Mouse (Mus musculus): ENCODE data around the gene Ush2a. TPM values are rescaled to one million over a fixed set of nuclear protein-coding genes. Genes with fewer than 3 reads are reported as not detected.

The Ush2a gene
- total RNA-seq, 2 experiments from 2014 or later = 0.07 TPM; not detected in 1

DNA sequence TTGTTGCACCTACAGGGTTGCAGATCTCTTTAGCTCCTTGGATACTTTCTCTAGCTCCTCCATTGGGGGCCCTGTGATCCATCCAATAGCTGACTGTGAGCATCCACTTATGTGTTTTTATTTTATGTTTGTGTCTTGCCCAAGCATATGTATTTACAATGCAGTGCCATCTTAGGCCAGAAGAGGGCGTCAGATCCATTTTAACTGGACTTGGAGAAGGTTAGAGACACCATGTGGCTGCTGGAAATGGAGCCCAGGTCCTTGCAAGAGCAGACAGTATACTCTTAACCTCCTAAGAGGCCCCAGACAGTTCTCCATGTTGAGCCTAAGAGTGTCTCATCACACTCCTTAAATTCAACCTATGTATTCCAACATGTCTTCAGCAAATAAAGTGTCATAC is 281.5 kb downstream of the Ush2a start:
- DNase-seq = no peak

DNA sequence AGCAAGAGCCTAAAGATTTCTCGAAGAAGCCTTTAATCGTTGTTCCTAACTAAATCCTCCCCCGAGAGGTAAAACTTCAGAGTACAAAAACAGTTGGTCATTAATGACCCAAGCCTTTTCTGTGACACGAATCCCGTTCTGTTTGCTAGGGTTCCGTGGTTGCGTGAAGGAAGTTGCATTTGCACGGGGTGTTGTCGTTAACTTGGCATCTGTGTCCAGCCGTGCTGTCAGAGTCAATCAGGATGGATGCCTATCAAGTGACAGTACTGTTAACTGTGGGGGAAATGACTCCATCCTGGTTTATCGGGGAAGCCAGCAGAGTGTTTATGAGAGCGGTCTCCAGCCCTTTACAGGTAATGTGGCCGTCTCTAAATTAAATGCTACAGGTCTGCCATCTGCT is 287.9 kb downstream of the Ush2a start:
- no peak for DNase-seq

DNA sequence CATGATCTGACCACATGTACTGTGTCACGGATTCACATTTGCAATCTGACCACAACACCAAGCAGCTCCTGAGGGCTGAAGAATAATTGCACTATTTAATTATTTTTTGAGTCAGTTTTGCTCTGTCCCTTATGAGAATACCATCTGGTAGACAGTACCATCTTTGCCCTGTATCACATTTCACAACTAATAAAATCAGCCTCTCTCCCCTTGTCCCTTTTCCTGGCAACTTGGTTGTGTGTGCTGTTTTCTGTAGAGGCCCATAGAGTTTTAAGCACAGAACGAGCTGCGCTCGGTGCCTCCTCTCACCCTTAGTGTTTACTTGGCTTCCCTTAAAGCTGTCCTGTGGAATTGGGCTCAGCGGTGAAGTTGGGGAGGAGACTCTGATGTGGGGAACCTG is 290.0 kb downstream of the Ush2a start:
- no peak for DNase-seq

DNA sequence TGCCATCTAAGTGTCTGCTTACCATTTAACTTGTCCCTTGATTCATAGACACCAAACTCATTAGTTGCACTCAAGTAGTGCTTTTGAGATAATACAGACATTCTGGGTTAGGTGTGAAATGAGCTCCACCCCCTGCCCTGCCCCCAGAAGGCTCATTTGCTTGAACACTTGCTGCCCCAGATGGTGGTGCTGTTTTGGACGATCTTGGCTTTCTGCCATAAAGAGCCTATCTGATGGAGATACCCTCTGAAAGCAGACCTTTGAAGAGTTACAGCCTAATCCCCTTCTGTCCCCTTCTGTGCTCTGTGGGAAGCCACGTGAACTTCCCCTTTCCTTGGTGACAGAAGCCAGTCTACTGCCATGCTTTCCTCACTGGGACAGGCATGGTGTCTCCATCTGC is 297.1 kb downstream of the Ush2a start:
- no peak for DNase-seq

DNA sequence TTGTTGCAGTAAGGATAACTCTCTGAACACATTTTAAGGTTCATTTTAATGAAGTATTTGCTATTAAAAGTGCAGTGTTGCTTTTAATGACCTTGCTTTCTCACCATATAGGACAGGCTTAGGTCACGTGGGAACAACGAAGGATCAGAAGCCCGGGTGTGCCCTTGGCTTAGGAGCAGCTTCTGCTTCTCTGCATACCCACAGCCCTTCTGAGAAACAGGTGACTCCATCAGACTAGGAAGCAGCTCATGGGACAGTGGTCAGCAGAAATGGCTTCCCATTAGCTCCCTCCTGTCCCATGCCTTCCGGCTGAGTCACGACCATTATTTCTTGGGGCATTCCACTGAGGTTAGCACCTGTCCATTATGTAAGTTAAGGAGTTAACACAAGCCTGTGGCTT is 304.4 kb downstream of the Ush2a start:
- DNase-seq = no peak

DNA sequence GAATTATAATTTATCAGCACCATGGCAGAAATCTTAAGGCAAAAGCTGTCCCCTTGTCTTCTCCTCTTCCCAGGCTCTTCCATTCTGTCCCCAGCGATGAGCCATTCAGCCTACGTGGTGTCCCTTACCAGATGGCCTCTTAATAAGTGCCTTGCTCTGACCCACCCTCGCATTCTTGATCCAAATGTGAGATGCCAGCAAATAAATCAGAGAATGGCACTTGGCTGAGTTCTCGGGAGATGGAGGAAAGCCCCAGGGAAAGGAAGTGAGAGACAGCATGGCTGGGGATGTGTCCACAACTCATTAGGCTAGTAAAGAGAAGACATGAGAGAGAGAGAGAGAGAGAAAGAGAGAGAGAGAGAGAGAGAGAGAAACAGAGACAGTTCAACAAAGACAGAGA is 305.7 kb downstream of the Ush2a start:
- no peak for DNase-seq

DNA sequence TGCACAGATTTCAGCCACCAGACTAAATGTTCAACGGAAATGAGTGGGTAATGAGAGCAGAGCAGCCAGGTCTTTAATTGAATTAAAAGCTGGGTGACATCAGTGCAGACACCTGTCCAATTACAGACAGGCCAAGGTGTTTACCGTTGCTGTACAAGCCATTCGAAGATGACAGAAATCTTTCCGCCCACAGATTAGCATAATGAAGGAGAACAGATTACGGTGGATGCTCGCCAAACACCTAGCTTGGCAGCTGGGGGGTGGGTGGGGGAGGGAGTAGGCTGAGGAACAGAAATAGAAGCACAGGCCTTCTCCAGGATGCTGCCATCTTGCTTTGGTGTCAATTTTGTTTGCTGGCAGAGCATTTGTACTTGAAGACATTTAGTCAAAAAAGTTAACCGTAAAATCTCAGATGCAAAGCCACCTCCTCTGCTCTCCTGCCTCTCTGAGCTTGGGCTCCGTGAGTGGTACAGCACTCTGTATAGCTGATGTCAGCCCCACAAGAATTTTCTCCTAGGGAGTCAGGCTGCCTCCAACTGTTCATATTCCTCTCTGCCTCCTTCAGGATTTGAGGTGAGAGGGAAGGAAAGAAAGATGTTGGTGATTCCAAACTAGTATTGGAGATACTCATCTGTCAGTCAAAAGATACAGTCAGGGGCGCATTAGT is 306.6 kb downstream of the Ush2a start:
- no peak for DNase-seq

DNA sequence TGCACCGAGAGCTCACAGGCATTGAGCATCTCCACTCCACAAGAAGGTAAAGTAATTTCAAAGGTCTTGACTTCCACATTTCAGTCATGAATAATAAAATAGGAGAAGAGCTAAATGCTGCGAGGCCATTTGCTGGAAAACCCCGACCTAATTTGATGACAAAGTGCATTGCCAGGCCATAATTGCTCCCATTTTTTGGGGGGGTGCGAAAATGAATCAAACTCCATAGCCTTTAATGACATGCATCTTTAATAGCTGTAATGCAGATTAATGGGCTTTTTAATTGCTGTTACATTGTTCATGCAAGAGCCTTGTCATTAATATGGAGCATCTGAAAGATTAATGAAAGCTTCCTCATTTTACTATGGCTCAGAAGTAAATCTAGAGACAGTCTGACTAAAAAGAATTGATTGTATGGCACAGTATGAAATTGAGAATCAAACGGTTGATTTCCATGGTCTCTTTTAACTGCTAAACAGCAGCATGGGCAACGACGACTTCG is 314.5 kb downstream of the Ush2a start:
- DNase-seq = no peak

DNA sequence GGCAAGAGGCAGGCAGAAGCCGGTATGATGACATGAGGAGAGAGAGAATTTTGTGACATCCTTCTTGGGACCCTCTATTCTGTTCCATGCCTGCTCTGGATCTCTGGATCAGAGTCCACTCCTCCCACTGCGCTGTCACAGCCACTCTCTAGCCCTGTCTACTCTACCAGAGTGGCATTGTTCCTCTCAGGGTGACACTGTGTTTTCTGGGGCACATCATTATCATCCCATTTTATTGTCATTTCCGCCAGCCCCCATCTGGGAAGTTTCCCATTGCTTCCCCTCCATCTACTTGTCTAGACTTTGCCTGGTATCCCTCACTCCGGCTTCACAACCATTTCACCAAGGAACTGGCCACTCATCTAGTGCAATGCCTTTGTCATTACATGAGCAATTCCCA is 315.6 kb downstream of the Ush2a start:
- no peak for DNase-seq

DNA sequence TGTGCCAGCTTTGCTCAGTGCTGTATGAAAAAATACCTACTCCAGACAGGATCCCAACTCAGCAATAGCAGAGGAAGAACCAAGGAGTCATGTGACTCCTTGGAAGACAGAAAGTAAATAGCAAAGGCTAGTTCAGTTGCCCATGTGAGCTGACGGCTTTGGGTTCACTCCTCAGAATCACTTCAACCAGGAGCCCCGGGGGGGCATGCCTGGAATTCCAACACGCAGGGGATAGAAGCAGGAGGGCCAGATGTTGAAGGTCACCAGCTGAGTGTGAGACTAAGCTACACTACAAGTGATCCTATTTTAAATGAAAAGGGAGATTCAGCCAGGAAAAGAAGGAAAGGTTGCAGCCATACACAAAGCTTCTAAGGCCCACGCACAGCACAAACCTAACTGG is 319.3 kb downstream of the Ush2a start:
- no peak for DNase-seq

DNA sequence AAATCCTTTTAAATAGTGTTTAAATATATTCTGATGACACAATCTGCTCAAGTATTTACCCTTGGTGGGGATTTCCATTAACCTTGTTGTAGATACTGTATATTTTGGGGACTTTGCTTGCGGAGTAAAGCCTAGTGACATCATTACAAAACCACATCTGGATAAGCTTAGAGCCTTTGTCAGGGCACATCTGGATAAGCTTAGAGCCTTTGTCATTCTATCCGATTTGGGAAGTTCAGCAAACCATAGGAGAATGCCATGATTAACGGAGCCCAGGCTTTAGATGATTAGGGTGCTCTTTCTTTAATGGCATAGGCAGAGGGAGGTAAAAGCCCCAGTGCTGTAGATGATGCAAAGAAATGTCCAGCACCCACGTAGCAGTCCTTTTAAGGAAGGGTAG is 333.4 kb downstream of the Ush2a start:
- no peak for DNase-seq

DNA sequence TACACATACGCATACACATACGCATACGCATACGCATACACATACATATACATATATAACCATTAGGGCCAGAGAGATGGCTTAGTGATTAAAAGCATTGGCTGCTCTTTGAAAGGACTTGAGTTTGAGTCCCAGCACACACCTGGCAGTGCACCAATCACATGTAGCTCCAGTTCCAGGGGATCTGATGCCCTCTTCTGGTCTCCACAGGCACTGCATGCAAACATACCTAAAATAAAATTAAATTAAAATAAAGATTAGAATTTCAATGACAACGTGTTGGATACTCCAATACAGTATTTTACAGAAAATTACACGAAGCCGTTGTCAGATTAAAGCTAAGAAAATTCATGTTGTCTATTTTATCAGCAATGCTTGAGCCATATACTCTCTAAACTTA is 336.2 kb downstream of the Ush2a start:
- DNase-seq = no peak

DNA sequence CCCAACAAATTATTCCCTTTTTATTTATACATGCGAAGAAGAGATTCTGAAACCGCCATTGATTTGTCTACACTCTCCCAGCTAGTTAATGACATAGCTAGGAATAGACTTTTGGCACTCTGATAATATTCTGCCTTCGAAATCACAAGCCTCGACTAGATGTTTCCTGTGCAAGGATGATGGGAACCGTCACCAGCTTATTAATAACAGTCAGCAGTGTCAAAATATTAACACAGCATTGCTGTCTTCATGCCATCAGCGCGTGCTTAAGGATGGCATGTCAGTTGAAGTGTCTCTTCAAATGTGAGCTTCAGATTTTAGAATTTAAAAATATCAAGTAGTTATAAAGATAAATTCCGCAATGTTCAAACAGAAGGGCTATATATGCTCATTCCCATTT is 337.3 kb downstream of the Ush2a start:
- DNase-seq = no peak

DNA sequence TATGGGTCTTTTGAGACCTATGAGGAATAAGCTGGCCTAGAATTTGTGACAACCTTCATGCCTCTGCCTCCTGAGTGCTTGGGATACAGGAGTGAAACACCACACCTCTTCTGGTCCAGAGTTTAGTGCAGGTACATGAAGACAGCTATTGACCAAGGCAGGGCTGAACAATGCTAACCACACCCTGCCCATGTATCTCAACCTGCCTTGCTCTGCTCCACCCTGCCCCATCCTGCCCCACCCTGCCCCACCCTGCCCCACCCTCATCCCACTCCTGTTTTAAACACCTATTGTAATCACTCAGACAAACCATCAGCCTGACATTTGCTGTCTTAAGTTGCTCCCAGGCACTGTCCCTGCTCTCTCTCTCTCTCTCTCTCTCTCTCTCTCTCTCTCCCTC is 344.6 kb downstream of the Ush2a start:
- DNase-seq = no peak

DNA sequence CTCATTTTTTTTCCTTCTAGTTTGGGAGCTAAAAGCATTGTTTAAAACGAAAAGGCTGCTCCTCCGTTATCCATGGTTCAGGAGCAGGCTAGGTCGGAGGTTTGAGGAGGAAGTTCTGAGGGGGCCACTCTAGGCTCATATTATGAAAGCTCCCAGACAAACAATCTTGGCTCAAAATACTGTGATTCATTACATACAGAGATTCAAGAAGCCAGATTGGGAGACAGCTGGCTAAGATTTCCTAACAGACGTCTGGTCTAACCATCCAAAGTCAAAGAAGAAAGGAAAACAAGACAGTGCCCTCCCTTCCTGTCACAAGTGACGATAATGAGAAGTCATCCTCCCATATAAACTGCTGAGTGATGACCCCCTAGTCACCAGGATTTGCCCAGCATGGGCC is 354.7 kb downstream of the Ush2a start:
- no peak for DNase-seq

DNA sequence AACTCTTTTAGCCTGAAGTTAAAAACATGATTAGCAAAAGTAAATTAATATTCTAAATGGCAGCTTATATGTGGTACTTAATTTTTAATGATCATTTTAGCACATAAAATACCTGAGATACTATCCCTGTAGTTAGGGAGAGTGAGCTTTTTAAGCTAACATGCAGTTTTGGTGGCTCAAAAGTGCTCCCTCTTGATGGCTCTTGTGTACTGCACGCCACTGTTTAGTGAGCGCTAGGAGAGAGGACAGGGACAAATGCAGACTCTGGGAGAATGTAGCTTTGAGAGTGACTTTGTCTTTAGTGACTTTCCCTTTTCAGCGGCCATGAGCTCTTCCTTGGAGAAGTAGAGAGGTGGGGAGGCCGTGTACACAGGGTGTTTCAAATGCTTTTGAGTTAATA is 371.9 kb downstream of the Ush2a start:
- no peak for DNase-seq

DNA sequence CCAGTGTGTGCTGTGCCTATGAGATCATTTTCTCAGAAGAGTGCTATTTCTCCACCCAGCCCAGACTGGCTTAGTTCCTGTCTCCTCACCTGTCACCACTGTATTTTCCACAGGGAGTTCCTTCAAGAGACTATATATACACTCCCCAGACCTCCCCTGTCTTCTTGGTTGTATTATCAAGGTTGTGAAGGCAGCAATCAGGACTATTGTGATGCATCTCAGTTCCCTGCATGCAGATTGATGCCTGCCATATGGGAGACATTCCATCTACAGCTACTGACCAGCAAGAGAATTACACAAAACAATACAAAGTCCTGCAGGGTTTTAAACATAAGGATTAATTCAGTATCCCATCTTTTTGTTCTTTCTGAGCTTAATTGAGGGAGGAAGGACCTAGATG is 377.8 kb downstream of the Ush2a start:
- no peak for DNase-seq

DNA sequence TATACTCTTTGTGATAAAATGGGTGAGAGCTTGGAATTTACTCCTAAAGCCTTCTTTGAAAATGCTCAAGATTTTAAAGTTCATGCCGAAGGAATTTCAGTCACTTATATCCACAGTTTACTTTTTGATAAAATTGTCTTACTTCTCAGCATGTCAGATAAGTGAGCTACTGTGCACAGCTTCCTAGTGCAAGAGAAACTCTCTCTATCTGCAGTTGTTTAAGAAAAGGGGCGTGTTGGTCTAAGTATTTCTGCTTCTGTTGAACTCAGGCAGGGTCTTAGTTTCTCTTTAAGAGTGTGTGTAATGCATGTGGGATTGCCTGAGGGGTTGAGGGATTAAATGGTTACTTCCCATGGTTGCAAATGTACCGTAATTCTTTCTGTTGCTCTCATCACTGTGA is 381.3 kb downstream of the Ush2a start:
- no peak for DNase-seq

DNA sequence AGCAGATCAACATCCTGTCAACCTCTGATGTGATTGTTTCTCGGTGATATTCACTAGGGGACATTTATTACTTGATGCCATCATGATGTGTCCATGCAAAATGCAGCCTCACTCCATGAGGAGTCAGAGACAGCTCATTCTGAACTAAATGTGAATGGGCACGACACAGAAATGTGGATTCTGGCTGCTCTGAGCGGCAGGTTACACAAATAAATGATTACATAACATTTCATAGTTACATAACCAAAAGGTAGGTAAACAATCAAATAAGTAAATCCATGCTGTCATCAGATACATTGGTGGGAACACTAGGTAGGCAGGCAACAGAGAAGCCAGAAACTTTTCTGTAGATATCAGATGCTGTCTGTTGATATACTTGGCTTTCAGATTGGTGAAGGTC is 391.2 kb downstream of the Ush2a start:
- no peak for DNase-seq

DNA sequence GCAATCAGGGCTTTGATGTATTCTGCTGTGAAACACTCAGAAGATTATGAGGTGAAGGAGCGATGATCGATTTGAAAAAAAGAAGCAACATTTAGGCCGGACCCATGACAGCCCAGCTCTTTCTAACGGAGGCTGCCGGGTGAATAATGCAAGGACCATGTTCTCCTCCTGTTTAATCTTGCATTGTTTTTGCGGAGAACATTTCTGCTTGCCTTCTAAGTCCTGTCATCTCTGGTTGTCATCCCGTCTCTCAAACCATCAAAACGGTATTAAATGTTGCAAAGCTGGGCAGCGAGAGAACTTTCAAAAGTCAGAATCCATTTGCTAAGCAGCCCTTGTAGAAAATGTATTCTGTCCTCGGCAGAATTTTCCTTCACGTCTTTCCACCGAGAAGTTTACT is 394.3 kb downstream of the Ush2a start:
- no peak for DNase-seq

DNA sequence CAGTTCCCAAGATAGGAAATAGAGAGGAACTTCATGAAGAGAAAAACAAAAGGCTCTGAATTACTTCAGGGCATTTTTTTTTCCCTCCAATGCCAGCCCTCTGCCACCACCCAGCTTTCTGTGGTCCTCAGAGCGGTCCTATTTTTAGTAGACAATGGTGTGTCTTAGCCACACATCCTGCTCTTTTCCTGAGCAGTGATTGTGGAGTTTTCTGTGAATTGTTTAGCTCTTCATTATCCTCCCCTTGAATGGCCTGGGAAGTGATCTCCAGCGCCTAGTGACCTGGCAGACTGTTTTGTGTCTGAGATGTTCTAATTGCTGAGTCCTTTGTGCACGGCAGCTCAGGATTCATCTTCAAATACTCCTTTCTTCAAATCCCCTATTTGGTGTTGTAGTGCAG is 397.3 kb downstream of the Ush2a start:
- no peak for DNase-seq

DNA sequence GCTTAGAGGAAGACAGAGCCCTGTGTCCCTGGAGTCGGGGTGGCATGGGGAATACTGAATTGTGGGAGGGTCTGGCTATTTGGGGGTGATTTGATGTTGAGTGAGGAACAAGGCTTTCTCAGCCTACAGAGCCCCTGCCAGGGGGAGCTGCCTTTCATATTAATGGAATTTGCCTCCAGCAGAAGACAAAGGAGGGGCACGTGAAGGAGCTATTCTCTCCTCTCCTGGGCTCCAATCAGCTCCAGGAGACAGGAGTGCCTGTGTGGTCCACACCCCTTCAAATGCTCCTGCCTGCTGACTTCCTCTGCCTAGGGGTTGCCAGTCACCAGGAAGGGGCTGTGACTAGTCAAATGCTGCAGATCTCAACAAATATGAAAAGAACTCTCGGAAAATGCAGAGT is 398.5 kb downstream of the Ush2a start:
- no peak for DNase-seq

DNA sequence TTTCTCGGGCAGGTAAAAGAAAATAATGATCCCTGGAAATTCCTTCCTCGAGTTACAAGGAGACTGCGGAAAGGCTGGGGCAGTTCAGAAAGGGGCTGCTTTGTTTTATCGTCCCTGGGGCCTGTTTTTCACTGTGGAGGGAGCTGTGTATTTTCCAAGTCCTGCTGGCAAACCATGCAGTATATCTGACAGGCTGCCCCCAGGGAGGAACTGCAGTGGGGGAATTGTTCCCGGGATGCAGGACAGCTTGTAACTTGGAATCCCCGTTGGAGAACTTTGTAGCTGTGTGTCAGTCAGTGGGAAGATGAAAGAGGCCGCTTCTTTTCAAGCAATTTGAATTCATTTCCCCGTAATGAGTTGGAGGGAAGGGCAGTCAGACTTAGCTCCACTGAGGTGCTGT is 399.1 kb downstream of the Ush2a start:
- no peak for DNase-seq

DNA sequence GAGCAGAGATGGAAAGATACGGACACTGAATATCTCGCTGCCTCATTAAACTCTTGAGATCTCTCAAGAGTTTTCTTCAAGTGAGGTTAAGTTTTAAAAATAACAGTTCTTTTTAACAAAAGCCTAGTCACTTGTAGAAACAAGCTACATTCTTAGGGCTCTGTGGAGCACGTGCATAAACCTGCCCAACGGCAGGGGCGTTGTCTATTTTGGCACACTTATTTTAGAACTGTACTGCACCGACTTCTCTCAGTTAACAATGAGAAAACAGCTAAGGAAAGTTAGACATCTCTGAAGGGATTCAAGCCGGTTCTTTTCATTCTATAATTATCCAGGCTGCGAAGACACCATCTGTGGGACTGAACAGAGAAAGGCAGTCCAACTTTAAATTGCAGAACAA is 405.6 kb downstream of the Ush2a start:
- DNase-seq = no peak

DNA sequence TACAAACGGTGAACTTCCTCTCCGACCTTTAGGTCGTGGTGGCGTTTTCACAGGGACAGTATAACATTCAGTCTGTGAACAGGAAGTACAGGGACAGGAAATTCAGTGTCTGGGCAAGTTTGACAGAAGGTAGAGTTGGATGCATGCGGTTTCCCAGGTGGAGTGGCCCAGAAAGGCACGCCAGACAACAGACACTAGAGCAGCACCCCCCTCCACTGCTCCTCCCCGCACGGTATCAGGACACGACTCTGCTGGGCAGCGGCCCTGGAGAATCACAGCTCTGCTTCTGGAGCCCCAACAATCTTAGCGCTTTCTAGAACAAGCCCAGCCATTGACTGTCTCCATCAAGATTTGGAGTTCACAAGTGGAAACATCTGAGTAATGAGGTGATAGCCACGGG is 406.7 kb downstream of the Ush2a start:
- DNase-seq = no peak
